Mouse (Mus musculus): ENCODE measurements around the gene Ldhb.
A peak's percentile ranks its signal among the peaks of the same experiment; 100 is the strongest.
"Not testable (repeated sequence)": the region's sequence is repeated elsewhere in the genome, so short reads cannot be mapped to it uniquely, and the experiment has no call there.

The Ldhb gene

DNA sequence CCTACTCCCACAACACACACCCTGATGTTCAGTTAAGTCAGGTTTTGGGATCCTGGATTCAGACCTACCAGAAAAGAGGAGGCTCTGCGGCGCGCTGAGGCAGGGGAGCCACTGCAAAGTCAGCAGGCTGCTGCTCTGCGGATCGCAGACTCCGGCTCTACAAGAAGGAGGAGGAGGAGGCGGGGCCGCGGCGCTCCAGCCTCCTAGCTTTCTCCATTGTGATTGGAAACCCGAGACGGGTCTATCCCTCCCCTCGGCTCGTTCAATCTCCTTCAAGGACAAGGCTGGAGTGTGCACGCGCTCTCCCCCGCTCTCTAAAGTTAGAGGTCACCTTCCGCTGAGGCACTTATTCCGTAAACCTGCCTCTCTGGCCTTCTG is at the start of gene Ldhb:
Ldhb (minus strand) TSS at position 173 of the 378 bp plus-strand sequence.
- peak; percentile 94 for DNase-seq (ENCODE audit: low read depth, low spot score)

DNA sequence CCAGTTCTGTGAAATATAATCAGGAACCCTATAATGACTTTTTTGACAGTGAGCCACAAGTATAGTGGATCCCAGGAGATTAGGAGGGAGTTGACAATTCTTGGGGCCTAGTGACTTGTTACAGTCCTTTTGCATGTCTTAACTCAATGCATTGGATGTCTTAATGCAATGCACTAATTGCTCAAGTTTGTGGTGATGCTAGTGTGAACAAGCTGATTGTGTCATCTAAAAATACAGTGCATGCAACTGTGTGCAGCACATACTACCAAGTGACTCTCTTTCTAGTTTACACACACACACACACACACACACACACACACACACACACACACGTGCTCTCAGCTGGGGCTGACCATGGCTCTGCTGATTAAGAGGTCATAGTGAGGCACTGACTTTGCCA is 48.2 kb upstream of the Ldhb start:
- DNase-seq (ENCODE audit: low read depth, low spot score), result no peak

DNA sequence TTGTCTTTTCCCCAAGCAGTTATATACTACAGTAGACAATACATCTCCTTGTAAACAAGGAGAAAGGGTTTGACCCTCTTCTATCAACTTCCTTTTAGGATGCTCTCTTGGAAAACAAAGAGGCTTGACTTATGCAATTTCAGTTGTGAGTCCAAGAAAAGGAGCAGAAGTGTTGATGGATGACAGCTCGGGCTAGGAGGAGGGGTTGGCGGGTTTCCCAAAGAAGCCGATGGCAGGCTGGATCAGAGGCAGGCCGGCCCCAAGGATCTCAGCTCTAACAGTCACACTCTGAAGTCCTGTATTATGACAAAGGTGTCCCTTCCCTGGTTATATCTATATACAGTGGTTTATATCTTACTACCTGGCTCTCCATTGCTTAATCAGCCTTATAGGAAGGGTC is 43.7 kb upstream of the Ldhb start:
- no peak for DNase-seq (ENCODE audit: low read depth, low spot score)

DNA sequence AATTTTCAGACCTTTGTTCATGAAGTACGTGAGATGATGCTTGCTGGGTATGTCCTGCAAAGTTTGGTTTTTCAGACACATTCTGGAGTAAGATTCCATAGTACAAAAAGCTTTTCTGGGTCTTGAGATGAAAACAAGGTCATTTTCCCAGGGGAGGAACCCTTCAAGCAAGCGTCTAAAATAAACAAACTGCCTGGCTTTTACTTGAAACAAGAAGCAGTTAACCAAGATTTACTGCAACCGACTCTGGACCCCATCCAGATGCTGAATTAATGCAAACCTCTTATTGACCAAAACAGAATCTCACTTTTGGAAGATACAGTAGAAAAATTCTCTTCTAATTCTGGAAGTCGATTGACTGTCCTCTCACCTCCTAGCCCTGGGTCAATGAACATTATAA is 43.1 kb upstream of the Ldhb start:
- DNase-seq (ENCODE audit: low read depth, low spot score), result no peak

DNA sequence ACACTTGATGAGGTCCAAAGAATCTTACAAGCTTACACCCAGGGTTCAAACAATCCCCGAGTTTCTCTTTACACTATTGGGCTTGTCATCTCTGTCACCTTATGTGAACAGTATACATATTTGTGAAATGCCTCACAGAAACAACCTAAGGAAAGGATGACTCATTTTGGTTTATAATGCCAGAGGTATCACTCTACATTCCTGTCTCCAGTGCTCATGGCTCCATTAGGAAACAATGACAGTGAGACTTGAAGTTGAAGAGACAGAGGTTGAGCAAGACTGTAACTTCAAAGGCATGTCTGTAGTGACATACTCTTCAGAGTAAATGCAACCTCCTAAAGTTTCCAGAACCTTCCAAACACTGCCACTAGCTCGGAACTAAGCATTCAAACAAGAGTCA is 40.6 kb upstream of the Ldhb start:
- DNase-seq (ENCODE audit: low read depth, low spot score), result no peak

DNA sequence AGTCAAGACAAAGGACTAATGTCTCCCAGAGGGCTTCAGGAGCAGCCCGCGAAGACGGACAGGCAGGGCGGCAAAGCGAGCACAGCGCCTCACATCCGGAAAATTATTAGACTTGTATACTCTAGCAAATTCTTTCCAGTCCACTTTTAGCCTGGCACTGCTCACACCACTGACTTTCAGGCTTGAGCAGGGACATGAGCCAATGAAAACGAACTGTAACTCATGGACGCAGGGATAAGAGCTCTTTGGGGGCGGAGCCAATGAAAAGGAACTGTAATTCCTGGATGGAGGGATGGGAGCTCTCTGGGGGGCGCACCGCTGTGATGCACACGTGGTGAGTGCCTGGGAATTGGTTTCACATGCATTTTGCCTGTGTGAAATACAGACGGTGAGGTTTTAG is 37.4 kb upstream of the Ldhb start:
- DNase-seq (ENCODE audit: low read depth, low spot score), result no peak

DNA sequence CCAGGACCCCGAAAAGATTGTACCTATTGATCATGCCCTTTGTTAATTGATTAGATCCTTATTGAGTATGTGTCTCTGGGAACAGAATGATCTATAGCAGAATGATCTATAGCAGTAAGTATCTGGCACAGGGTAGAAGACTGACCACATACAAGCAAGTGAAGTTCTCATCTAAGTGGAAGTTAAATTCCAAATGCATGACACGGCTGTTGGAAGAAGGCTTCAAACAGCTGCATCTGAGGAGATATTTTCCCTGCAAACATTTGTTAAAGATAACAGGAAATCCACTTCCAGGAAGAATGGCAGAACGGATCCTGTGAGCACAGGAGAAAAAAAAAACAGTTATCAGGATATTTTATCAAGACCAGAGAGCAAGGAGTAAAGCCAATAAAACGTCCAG is 35.9 kb upstream of the Ldhb start:
- DNase-seq (ENCODE audit: low read depth, low spot score), result no peak

DNA sequence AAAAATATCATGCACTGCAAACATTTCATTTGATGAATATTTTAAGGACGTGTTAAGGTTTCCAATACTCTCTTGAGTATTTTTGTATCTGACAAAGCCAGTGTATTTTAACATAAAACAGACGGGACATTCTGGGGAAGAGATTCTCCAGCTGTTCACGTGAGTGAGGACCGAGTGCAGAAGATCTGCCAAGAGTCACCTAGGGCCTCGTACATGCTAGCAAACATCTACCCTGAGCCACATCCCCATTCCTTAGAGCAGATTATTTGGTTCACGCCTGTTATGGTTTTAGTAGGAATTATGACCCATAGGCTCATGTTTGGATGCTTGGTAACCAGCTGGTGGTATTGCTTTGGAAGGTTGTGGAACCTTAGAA is 35.0 kb upstream of the Ldhb start:
- DNase-seq (ENCODE audit: low read depth, low spot score), result no peak

DNA sequence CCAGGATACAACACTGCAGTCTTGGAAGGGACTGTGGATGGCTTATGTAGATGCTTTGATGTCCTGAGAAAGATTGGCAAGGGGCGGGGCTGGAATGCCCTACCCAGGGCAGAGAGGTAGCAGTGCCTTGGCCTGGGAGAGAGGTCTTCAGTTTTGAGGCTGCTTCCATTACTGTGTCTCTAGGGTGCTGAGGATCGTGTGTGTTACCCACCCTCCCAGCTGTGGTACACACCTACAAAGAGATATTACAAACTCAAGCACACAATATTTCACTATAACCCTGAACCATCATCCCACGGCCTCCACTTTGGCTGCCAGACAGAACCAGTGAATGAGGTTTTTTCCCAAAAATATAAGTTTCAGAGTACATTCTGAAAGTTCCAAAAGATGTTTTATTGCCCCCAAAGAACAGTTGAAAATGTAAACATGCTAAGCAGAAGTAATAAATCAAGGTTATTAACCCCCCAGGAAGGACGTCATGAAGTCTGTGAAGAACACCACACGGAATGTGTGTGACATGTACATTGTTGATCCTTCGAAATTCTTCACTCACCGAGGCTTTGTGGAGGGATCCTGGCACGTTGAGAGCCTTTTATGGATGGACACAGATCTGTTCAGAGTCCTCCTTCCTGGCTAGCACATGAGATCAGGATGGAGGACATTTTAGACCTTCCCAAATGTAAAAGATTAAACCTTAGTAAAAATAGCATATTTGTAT is 34.5 kb upstream of the Ldhb start:
- DNase-seq (ENCODE audit: low read depth, low spot score), result no peak

DNA sequence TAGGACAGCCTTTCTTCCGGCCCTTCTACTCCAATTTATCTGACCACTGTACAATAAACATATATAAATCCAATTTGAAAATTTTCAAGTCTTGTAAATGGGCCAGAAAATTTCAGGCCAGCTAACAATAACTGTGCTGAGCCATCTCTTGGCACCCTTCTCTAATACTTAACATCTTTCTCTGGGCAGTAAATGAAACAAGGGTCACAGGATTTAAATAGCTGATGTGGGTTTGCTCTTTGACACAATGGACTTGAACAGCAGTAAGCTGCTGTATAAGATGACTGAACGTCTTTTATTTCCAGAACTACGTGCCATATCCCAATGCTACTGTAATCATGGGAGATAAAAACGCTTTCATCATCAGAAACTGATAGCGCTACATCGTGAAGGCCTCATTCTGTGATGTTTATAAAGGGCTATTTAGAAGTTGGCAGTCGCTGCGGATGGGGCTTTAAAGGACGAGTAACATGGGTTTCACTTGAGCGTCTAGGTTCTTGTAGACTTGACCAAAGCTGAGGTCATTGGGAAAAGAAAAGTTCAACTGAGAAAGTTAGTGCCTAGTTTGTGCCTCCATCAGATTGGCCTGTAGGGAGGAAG is 32.9 kb upstream of the Ldhb start:
- DNase-seq (ENCODE audit: low read depth, low spot score), result no peak

DNA sequence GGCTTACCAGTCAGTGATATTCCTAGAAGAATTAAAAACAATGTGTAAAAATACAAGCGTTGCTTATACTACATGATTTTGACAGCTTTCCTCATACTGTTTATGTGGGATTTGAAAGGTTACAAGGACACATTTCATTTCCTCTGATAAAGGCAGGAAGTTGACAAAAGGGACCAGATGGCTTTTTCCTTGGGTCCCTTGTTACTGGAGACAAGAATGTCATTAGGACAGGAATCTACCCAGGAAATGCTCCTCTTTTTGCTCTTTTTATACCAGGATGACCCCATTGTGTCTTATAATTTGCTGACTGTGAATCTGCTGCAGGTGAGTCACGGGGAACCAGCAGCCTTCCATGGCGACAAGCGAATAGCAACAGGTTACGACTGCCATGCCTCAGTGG is 32.4 kb upstream of the Ldhb start:
- DNase-seq (ENCODE audit: low read depth, low spot score), result no peak

DNA sequence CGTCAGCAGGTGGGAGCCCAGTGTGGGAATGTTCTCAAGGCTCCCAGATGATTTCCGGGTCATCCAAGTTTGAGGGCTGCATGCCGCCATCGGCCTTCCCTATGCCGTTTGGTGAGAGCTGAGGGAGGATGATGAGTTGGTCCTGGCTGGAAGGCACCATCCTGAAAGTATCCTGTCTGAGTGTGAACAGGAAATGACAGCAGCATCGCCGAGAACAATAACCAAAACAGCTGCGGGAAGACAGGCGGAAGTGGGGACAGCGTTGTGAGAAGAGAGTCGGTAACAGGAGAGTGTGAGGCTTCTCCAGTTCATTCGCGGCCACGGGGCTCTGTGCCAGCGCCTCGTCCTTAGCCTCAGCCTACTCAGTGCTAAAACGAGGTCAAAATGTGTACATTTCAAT is 30.7 kb upstream of the Ldhb start:
- DNase-seq (ENCODE audit: low read depth, low spot score), result no peak

DNA sequence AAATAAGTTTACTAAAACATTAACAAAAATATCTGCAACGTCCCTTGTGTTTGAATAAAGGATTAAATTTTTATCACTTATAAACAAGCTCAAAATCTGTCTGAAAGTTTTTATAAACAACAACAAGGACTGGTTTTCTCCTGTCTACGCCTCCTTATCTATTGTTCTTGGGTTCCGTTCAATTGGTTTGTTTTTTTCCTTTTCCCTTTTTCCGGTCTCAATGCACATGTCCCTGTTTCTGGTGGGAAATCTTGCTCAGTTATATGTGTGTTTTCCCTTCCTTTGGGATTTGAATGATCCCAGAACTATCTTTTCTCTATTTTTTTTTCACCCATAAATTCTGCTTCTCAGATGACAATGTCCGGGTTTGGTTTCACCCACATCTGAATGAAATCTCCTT is 25.7 kb upstream of the Ldhb start:
- DNase-seq (ENCODE audit: low read depth, low spot score), result no peak

DNA sequence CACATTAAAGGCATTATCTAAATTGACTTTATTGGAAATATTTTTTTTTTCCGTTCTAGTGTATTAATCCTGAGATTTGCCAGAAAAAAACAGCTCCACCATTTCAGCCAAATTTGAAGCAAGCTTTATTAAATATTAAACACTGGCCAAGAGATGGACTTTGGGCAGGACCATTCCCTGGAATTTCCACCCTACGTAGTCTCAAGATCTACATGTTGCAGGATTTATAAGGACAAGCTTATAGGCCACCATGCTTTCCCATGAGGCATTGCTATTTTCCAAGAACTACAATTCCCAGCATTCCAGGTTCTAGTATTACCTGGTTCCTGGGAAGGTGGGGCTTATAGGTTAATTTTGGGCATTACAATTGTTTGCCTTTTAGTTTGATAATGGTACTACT is 24.9 kb upstream of the Ldhb start:
- no peak for DNase-seq (ENCODE audit: low read depth, low spot score)

DNA sequence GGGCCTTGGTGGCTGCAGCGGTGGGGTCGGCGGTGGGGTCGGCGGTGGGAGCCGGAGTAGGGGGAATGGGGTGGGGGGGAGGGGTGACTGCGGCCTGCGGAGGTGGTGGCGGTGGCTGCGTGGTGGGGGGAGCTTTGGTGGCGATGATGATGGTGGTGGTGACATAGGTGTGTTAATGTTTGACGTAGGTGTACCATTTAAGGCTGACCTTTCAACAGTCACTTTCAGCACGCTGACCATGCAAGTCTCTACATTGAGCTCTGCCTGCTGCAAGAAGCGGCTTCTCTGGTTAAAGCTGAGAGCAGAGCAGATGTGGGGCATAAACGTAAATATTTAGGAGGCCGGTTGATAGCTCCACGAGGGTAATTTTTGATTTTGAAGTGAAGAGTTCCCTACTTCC is 24.4 kb upstream of the Ldhb start:
- DNase-seq (ENCODE audit: low read depth, low spot score), result no peak

DNA sequence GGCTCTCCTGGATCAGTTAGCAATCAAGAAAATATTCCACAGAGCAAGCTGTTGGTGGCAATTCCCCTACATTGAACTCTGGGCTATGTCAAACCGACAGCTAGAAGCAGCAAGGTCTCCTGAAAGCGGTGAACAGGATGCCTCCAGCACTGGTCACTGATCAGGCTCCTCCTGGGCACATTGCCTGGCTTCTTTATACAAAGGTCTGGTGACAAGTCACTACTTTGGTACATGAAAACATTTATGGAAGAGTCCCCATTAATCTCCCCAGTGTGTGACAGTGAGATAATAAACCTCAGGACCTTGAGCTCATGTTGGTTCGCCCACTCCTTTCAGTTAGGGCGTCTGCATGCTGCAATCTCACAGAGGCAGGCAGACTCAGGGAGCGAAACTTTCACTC is 22.6 kb upstream of the Ldhb start:
- DNase-seq (ENCODE audit: low read depth, low spot score), result no peak

DNA sequence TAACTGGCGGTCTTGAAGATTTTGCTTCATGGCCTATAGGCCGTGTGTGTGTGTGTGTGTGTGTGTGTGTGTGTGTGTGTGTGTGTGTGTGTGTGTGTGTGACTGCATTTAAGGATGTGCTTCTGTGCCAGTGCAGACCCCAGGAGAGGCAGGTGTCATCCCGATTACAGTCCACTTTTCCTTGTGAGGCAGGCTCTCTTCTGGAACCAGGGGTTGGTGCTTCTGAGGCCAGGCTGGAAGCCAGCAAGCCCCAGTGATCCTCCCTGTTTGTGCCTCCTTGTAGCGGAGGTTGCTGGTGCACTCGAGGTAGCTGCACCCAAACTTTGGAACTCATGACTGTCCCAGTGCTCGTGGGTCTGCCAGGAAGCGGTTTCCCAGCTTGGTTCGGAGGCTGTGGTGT is 21.9 kb upstream of the Ldhb start:
- no peak for DNase-seq (ENCODE audit: low read depth, low spot score)

DNA sequence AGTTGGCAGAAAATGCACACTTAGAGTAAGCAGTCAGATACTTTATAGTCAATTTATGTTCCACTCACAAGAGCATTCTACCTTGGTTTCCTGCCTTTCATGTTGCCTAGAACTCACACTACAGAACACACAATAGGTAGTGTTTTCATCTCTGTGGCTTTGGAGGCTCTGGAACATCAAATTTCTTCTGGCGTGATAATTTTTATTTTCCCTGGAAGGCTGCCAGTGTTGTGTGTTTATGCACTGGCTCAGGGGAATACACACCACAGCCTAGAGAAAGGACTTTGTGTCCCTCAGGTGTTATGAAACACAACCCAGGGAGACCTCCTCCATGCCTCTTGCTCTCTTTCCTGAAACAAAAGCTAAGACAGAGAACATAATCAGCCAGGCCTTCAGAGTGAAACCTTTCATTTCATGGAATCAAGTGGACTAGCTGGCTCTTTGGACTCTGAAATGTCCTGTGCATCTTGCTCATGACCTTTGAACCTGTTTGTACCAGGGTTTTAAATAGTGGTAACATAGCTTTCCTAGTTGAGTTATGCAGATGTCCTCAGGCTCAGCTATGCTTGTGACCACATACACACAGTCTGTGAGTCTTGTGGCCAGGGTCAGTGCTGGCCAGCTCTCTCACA is 20.3 kb upstream of the Ldhb start:
- no peak for DNase-seq (ENCODE audit: low read depth, low spot score)

DNA sequence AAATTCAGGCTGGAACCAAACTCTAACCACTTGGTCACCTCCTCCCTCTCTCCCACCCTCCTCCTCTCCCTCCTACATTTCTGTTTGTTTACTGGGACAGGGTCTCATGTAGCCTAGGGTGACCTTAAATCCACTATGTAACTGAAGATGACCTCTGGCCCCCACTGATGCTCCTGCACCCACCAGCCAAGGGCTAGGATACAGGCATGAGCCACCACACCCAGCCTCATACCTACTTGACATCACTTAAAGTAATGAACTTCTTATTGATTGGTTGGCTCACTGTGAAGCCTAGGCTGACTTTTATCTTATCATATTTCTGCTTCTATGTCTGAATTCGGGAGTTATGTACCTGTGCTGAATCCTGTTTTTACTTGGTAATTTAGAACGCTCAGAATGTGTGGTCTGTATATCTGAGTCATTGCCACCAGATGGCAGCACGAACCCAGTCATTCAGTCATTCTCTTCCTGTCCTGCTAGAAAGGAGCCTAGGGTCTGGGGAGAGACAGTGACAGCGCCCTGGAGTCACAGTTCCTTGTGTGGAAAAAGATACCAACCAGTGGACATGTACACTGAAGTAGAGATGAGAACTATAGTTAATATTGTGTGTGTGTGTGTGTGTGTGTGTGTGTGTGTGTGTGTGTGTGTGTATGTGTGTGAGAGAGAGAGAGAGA is 17.0 kb upstream of the Ldhb start:
- DNase-seq (ENCODE audit: low read depth, low spot score), result peak; percentile 13

DNA sequence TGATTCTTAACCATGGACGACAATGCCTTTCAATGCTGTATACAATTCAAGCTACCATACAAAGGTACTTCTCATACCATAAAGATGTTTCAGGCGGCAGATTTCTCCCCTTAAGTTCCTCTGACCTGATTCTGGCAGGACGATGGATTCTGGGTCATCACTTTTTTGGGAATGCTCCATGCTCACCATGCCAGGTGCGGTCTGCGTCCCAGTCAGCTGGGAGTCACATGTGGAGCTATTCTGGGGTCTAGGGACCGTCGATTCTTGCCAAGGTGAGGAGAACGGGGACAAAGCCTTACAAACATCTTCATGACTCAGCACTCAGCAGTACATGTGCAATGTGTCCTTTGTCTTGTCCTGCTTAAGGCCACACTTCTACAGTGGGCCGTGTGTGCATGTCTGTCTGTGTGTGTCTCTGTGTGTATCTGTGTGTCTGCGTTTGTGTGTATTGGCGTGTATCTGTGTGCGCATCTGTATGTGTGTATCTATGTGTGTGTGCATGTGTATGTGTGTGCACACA is 13.9 kb upstream of the Ldhb start:
- no peak for DNase-seq (ENCODE audit: low read depth, low spot score)

DNA sequence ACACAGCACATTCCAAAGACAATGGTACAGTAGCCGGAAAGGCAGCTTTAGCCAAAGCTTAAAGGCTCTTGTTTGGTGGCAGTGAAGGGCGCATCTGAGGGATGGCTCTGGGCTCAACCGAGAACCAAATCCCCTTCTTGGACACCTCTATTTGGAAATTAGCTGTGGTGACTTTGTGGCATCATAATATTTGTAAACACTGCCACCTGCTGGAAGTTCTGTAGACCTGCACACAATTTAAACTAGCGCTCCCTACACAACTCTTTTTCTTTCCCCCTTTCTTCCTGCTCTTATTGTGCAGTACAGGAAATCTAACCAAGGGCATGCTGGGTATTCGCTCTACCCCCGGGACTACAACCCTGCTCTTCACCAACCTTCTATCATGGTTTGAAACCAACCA is 11.4 kb upstream of the Ldhb start:
- no peak for DNase-seq (ENCODE audit: low read depth, low spot score)

DNA sequence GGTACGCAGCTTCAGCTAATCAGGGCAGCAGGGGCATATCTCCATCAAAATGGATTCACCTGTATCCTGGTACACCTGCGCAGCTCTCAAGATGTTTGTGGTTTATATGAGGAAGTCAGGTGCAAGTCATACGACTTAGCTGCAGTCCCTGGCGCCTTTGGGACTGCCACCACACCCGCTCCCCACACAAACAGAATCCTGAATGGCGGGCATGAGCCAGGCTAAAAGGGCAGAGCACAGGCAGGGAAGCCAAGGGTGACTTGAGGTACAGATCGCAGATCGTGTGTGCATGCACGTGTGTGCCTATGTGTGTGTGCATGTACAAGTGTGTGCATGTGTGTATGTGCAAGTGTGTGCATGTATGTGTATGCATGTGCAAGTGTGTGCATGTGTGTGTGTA is 7.6 kb upstream of the Ldhb start:
- not testable (repeated sequence) for DNase-seq (ENCODE audit: low read depth, low spot score)

DNA sequence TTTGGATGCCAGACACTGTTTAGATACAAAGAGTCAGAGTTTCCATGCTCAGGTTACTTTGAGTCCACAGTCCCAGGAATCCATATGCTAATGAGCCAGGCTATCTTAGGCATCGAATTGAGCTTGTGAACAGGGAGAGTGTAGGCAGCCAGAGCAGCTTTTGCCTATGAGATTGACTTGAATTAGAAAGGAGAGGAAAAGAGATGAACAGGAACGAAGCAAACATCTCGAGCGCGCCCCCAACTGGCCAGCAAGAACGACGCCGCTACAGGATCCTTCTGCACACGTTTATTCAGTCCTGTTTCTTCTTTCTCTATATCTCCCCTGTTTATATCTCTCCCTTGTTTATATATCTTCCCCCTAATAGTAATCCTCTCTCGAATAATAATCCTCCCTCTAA is 7.2 kb upstream of the Ldhb start:
- peak; percentile 64 for DNase-seq (ENCODE audit: low read depth, low spot score)
